Mouse (Mus musculus) intestine, postnatal 0 days (tissue): ENCODE measurements around the gene Stard3nl. TPM values are rescaled to one million over a fixed set of nuclear protein-coding genes. Genes with fewer than 3 reads are reported as not detected.

ENCODE experiments used
- polyA plus RNA-seq: library from polyadenylated mRNA; unstranded; fragments of >200 nt; fragmentation: Nextera tagmentation; extraction: Ambion mirVana; gene quantifications from 2 replicates; pipeline ENCODE4 v1.2.1, GENCODE M21; 2015

Stard3nl gene
- polyA plus RNA-seq, 1 experiment from 2014 or later = 79.6 TPM

Other genes starting within 250 kb of the Stard3nl start
- 10.8 TPM in 2 replicates for gene Epdr1, start 224.1 kb upstream of the Stard3nl start, polyA plus RNA-seq
- gene Sfrp4, start 227.3 kb upstream of the Stard3nl start, polyA plus RNA-seq = 0.30 and 0.71 TPM in 2 replicates